Mouse (Mus musculus) embryonic facial prominence, embryonic 12.5 days (tissue): ENCODE results near the gene Vmn2r84. TPM values are rescaled to one million over a fixed set of nuclear protein-coding genes. Genes with fewer than 3 reads are reported as not detected.
"Not testable (repeated sequence)": the region's sequence is repeated elsewhere in the genome, so short reads cannot be mapped to it uniquely, and the experiment has no call there.

Experiments used
- ATAC-seq: fragments of 200-750 bp; cut with Nextera tagmentation; 2 replicates; pipeline ENCODE4 v1.8.0; 2017; ENCODE audit not compliant: insufficient number of reproducible peaks, insufficient read depth, low FRiP score, low TSS enrichment
- H3K27ac ChIP-seq: fragments of 300-500 bp; sonication (generic); 2 replicates; pipeline ENCODE4 v1.5.1; 2016; ENCODE audit warnings: mild to moderate bottlenecking
- H3K27me3 ChIP-seq: fragments of 300-500 bp; sonication (generic); 2 replicates; pipeline ENCODE4 v1.6.1; 2016; ENCODE audit warnings: mild to moderate bottlenecking, moderate library complexity
- H3K36me3 ChIP-seq: fragments of 300-500 bp; sonication (generic); 2 replicates; pipeline ENCODE4 v1.6.1; 2016; ENCODE audit warnings: mild to moderate bottlenecking
- H3K4me1 ChIP-seq: fragments of 300-500 bp; sonication (generic); 2 replicates; pipeline ENCODE4 v1.6.1; 2016
- H3K4me2 ChIP-seq: fragments of 300-500 bp; sonication (generic); replicated peaks from 2 replicates; pipeline ENCODE4 v1.6.1; 2016; ENCODE audit warnings: mild to moderate bottlenecking, moderate library complexity
- H3K4me3 ChIP-seq: fragments of 300-500 bp; sonication (generic); 2 replicates; pipeline ENCODE4 v1.5.1; 2016; ENCODE audit warnings: mild to moderate bottlenecking
- H3K9ac ChIP-seq: fragments of 300-500 bp; sonication (generic); 2 replicates; pipeline ENCODE4 v1.6.1; 2016; ENCODE audit warnings: mild to moderate bottlenecking, moderate library complexity
- H3K9me3 ChIP-seq: fragments of 300-500 bp; sonication (generic); 2 replicates; pipeline ENCODE4 v1.6.1; 2016; ENCODE audit warnings: mild to moderate bottlenecking, moderate library complexity
- WGBS: fragments of 180-500 bp; shearing (Covaris S2); methylation state at CpG from one replicate; pipeline ENCODE4 v1.1.7; 2016; 5-methylcytosine and 5-hydroxymethylcytosine counted together
- polyA plus RNA-seq: library from polyadenylated mRNA; unstranded; fragments of >200 nt; fragmentation: Nextera tagmentation; extraction: Ambion mirVana; gene quantifications from 2 replicates; pipeline ENCODE4 v1.2.1, GENCODE M21; 2016

The Vmn2r84 gene
- polyA plus RNA-seq = not detected in 2 replicates

DNA sequence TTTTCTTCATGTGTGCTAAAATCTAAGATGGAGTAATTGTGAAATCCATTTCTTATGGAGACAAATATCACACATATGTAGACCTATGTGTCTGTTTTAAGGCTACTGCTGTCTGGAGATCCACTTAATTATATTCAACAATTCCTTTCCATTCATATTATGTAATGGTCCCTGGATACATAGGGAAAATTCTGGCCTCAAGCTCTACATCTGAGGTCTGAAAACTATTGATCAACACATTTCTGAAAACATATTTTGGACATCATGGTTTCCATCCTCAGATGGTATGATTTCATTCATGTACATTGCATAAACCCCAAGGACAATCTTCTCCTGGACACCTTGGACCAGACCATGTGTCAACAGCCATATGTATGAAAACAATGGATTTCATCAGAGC, at the start of gene Vmn2r84:
Gene Vmn2r84 (minus strand): TSS at position 101 of the 400 bp plus-strand sequence.
- H3K27ac ChIP-seq = no peak within 1 kb of the TSS
- no peak within 1 kb of the TSS for H3K4me2 ChIP-seq
- no peak within 1 kb of the TSS for H3K9ac ChIP-seq
- H3K4me1 ChIP-seq = no peaks in the 10 kb centered on the region
- no peak for ATAC-seq
- H3K36me3 ChIP-seq = no peaks in the 10 kb centered on the region
- H3K4me3 ChIP-seq = no peak within 1 kb of the TSS
- no peaks in the 10 kb centered on the region for H3K9me3 ChIP-seq
- H3K27me3 ChIP-seq = no peaks in the 10 kb centered on the region

DNA sequence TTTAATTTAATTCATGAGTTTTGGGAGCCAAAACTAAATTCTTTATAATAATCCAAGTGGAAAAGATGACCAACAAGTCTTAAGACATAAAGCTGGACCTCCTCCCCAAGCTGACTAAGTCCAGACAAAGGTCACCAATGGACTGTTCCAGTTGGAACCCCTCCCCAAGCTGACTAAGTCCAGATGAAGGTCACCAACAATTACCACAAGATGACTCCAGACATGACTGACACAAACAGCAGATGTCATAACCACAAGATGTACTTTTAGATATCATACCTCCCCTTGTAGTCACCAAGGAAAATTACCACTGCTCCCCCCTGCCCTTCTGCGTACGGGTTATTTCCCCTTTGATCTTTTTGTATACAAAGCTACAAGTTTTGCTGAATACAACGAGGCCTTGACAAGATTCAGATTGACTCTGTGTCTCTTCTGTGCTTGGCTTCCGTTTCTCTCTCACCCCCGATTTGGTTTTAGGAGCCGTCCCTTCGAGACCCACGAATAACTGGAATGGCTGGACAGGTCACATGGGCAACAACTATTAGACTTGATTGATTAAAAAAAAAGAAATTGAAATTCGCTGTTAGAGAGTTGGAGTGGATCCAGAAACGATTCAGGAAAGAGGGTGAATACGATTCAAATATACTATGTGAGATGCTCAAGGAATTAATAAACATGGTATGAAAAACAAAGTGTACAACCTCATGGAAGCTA, 40.2 kb upstream of the Vmn2r84 start:
- H3K27me3 ChIP-seq, H3K4me3 ChIP-seq, H3K9me3 ChIP-seq, H3K9ac ChIP-seq, H3K4me1 ChIP-seq, ATAC-seq, H3K27ac ChIP-seq, H3K4me2 ChIP-seq, H3K36me3 ChIP-seq: not testable (repeated sequence)
- 83% methylated on average over 11 of the region's 11 CpGs for WGBS

DNA sequence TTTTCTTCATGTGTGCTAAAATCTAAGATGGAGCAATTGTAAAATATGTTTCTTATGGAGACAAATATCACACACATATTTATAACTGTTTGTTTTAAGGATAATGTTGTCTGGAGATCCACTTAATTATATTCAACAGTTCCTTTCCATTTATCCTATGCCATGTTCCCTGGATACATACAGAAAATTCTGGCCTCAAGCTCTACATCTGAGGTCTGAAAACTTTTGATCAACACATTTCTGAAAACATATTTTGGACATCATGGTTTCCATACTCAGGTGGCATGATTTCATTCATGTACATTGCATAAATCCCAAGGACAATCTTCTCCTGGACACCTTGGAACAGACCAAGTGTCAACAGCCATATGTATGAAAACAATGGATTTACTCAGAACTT, 35.5 kb upstream of the Vmn2r84 start, which contains the start of gene Vmn2r85:
Gene Vmn2r85 (minus strand): TSS at position 101 of the 400 bp plus-strand sequence.
- H3K9ac ChIP-seq, H3K36me3 ChIP-seq, H3K9me3 ChIP-seq, ATAC-seq, H3K27me3 ChIP-seq, H3K4me1 ChIP-seq, H3K4me3 ChIP-seq, H3K27ac ChIP-seq, H3K4me2 ChIP-seq: not testable (repeated sequence)

DNA sequence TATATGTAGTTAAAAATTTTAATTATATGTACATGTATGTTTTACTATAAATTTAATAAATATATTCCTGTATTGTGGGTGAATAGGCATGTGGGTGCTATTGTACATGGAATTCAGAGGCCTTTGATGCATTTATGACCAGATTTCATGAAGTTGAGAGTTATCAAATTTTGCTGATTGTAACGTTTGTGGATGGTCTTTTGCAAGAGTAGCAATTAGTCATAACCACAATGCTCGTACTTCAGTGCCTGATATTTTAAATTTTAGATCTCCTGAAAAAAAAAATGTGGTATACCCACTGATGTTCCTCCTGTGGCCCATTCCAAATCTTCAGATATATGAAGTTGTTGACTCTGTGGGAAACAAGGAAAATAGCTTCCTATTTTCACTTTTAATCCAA, 28.2 kb upstream of the Vmn2r84 start:
- H3K9me3 ChIP-seq, H3K4me2 ChIP-seq, H3K27ac ChIP-seq, H3K4me1 ChIP-seq, H3K27me3 ChIP-seq, H3K9ac ChIP-seq, H3K4me3 ChIP-seq, H3K36me3 ChIP-seq, ATAC-seq: not testable (repeated sequence)
- WGBS = 86% methylated on average over 2 of the region's 2 CpGs

DNA sequence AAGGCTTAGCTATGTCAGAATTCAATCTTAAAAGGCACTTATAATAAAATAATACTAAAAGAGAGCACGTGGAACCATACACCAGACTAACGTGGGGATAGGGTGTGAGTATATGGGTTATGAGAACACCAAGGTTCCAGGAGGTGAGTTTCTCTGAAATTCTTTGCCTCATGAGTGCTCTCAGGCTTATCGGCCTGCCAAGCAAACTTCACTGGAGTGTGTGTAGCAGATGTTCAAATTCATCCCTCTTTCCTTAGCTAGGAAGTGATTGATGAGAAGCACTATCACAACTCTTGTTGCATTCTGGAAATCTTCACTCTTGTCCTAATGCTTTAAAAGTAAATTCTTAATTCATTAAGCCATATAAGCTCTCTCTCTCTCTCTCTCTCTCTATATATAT, 26.3 kb upstream of the Vmn2r84 start:
- Histone ChIP-seq H3K36me3 (no peaks in the 10 kb centered on the region), H3K27ac (no peak overlapping the region), H3K4me2 (no peak overlapping the region), H3K9me3 (no peaks in the 10 kb centered on the region), H3K4me3 (no peak overlapping the region), H3K9ac (no peak overlapping the region), H3K4me1 (no peaks in the 10 kb centered on the region), H3K27me3 (no peaks in the 10 kb centered on the region)
- 76% methylated on average over 3 of the region's 3 CpGs for WGBS
- ATAC-seq = no peak

DNA sequence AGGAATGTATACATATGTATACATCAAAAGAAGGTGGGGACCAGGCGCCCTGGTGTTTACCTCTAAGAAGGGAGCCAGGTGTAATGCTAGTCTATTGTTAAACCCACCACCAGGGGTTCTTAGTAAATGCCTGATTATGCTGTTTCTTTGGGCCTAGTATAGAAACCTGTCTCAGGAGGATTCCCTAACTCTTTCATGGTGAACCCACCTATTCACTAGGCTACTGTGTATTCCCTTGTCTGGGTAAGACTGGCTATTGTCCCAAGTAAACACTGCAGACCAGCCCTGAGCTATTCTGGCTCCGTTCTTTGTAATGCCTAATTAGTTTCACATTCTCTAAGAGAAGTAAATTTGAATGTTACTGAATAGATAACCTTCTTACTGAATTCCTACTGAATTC, 25.8 kb upstream of the Vmn2r84 start:
- H3K27ac ChIP-seq, H3K27me3 ChIP-seq, H3K9me3 ChIP-seq, H3K4me3 ChIP-seq, H3K36me3 ChIP-seq, H3K9ac ChIP-seq, H3K4me2 ChIP-seq, H3K4me1 ChIP-seq, ATAC-seq: not testable (repeated sequence)
- WGBS = 53% methylated on average over 2 of the region's 2 CpGs

DNA sequence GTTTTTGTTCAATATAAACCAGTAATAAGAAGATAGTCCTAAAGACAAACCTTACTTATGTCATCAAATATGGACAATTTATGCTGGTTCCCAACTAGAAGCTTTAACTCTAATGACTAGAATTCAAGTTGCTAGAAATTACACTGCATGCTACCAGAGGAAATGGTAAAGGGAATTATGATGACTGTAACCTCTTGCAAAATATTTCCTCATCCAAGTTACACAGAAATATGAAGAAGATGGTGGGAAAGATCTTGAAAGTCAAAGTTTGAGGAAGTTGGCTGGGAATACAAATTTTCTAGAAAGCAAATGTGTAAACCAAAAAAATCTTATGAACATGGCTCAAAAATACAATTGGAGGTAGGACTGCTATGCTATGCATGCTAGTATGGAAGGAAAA, 22.2 kb upstream of the Vmn2r84 start:
- H3K27me3 ChIP-seq = not testable (repeated sequence)

DNA sequence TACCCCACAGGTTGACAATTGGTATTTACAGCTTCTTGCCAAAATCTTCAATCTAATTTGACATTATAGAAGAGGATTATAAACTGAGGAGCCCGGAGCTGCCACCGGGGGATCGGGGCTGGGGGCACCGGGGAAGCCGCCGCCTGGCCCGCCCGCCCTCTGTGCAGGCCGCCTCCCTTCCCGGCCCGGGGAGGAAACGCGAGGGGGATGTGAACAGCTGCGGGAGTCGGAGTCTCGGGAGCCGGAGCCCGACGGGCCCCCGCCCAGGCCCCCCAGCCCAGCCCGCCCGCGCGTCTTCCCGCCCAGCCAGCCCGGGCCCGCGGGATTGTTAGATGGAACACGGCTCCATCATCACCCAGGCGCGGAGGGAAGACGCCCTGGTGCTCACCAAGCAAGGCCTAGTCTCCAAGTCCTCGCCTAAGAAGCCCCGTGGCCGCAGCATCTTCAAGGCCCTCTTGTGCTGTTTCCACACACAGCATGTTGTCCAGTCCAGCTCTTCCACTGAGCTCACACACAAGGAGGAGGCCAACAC, 18.1 kb upstream of the Vmn2r84 start:
- not testable (repeated sequence) for H3K4me1 ChIP-seq, H3K4me2 ChIP-seq, ATAC-seq, H3K9ac ChIP-seq, H3K27ac ChIP-seq, H3K27me3 ChIP-seq, H3K9me3 ChIP-seq, H3K4me3 ChIP-seq, H3K36me3 ChIP-seq
- WGBS = 73% methylated on average over 26 of the region's 35 CpGs

More for the DNA sequence above, 22.2 kb upstream of the Vmn2r84 start:
- not testable (repeated sequence) for H3K27ac ChIP-seq, H3K9me3 ChIP-seq, H3K9ac ChIP-seq, H3K36me3 ChIP-seq, ATAC-seq, H3K4me2 ChIP-seq, H3K4me3 ChIP-seq, H3K4me1 ChIP-seq

DNA sequence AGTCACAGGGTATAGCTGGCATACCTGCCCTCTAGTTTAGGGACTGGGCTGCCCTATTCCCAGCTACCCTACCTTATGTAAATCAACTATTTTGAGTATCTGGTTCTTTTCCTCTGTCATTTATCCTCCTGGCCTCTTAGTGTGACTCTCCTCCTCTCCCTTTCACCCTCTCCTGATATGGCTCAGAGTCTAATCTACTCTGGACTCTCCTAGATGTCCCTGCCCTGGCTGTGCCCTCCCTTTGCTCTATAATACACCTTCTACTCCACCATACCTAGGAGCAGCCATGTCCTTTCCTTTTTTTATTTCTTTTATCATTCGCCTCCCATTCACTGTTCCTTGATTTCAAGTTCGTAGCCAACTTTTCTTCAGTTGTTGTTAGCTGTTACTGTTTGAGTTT, 19.0 kb downstream of the Vmn2r84 start:
- Histone ChIP-seq H3K9ac (no peak overlapping the region), H3K4me2 (no peak overlapping the region), H3K4me3 (no peak overlapping the region), H3K27ac (no peak overlapping the region), H3K36me3 (no peaks in the 10 kb centered on the region), H3K27me3 (no peaks in the 10 kb centered on the region), H3K4me1 (no peaks in the 10 kb centered on the region), H3K9me3 (no peaks in the 10 kb centered on the region)
- no peak for ATAC-seq
- 93% methylated on average over 2 of the region's 2 CpGs for WGBS

DNA sequence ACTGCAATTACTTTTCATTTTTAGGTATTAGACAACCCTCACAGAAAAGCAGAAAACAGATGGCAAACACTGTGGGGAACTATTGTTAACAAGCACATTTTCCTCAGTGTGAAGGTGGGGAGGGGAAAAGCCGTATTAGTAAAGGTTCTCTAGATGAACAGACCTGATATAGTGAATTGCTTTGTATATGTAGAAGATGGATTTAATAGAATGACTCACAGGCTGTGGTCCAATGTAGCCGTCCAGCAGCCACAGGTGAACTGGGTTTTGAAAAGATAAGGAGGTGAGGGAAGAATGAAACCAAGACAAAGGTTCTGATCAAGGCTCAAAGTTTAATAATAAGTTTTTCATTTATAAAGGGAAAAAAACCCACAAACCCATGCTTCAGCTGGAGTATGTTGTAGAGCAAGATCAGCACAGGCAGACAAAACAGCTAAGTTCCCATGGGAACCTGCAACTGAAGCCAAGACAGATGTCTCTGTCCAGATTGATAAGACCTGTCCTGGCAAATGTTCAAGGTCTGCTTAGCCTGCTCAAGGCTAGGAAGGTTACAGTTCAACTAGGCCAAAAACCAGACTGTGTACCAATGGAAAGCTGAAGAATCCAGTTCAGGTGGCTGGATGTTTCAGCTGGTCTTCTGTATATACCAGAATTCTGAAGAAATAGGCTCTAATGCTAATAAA, 21.5 kb downstream of the Vmn2r84 start:
- Histone ChIP-seq H3K9me3 (no peaks in the 10 kb centered on the region), H3K9ac (no peak overlapping the region), H3K4me3 (no peak overlapping the region), H3K4me2 (no peak overlapping the region), H3K27me3 (no peaks in the 10 kb centered on the region), H3K36me3 (no peaks in the 10 kb centered on the region), H3K27ac (no peak overlapping the region), H3K4me1 (no peaks in the 10 kb centered on the region)
- 83% methylated on average over 2 of the region's 2 CpGs for WGBS
- no peak for ATAC-seq

DNA sequence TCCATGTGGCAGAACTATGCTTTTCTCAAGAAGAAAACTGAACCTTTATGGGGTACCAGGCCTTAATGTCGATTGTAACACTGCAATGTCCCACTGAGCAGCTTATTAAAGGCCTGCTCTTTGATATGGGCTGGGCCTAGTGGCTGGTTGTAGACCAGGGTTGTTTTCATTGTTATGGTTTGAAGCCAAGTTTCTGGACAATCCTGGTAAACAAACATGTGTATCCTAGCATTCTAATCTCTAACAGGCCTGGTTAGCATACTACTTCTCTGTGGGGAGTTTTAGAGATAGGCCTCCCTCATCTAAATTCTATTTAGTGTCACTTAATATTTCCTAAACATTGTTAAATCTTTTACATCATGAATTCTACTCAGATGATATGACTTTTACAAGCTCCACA, 22.5 kb downstream of the Vmn2r84 start:
- Histone ChIP-seq H3K9ac (no peak overlapping the region), H3K4me1 (no peaks in the 10 kb centered on the region), H3K4me2 (no peak overlapping the region), H3K27ac (no peak overlapping the region), H3K27me3 (no peaks in the 10 kb centered on the region), H3K9me3 (no peaks in the 10 kb centered on the region), H3K36me3 (no peaks in the 10 kb centered on the region), H3K4me3 (no peak overlapping the region)
- WGBS = 68% methylated on average over 1 of the region's 1 CpGs
- no peak for ATAC-seq

DNA sequence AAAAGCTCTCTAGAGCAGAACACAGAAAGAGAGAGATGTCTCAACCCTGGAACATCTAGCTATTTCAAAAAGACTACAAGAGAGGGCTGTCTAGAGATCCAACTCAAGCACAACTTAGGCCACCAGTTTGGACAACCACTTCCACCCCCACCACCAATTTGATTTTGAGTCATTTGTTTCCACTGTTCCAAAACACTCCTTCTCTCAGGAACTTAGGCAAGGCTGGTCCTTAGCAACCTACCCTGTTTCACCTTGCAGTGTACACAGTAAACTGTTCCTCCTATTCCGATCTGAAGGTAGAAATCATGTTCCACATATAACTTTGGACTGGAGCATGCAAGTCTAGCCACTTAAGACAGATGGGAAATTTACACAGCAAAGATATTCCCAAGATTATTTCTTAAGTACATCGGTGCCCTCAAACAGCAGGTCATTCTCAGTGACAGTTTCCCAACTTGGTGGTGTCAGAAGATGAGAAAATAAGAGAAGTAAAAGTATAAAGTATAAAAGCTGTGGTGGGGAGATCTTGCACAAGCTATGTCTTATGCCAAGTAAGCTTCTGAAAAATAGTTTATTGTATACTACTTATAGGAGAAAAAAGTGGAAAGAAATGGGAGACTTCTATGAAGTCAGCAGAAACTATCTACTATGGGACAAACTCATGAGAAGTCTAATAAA, 24.0 kb downstream of the Vmn2r84 start:
- no peak overlapping the region for H3K9ac ChIP-seq
- no peaks in the 10 kb centered on the region for H3K4me1 ChIP-seq
- H3K9me3 ChIP-seq = no peaks in the 10 kb centered on the region
- H3K4me3 ChIP-seq = no peak overlapping the region
- H3K27ac ChIP-seq = no peak overlapping the region
- no peak for ATAC-seq
- WGBS = 86% methylated on average over 2 of the region's 2 CpGs
- H3K27me3 ChIP-seq = no peaks in the 10 kb centered on the region
- no peaks in the 10 kb centered on the region for H3K36me3 ChIP-seq
- H3K4me2 ChIP-seq = no peak overlapping the region
